Mouse (Mus musculus): Measurements from ENCODE around the gene Slc2a4. TPM values are rescaled to one million over a fixed set of nuclear protein-coding genes. Genes with fewer than 3 reads are reported as not detected.
"Not testable (repeated sequence)": the region's sequence is repeated elsewhere in the genome, so short reads cannot be mapped to it uniquely, and the experiment has no call there.

The Slc2a4 gene
- total RNA-seq, 4 experiments from 2014 or later, result 4.8 to 5.4 (median 5.1) TPM

GRCm38 (mm10) chr11:69921114-69922011, 26.6 kb downstream of the Slc2a4 start, which contains the start of gene Eif5a:
Gene Eif5a (minus strand): TSS chr11:69921958.
- peak; percentile 99 to 100 for DNase-seq (ENCODE audit: low spot score in 2 of 2)

GRCm38 (mm10) chr11:69920266-69921031, 27.5 kb downstream of the Slc2a4 start:
- DNase-seq (ENCODE audit: low spot score in 2 of 2), result peak in 1 of 2 experiments; percentile 44

DNA sequence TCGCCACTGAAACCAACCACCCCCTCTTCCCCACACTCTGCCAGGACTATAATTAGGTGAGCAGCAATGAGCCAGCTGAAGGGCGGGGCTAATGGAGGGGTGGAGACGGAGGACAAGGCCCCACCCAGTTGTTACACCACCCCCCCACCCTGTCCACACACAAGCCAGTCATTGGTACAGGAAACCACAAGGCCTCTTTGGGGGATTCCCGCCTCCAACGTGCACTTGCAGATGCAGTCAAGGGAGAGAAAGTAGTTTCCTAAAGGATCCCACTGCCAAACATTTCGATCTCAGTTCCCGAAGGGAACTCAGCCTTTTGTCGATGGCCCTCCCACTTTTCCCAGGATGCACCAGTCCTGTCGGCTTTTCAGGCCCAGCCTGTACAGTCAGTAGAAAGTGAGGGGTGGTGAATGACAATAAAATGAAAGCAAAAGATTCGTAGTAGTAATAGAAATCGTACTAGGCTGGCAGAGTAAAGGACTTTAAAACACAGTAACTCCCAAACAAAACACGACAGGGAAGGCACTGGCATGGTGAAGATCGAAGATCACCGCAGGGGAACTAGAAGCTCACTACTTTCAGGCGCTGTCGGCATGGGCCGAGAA, 28.2 kb downstream of the Slc2a4 start:
- DNase-seq (ENCODE audit: low spot score in 2 of 2), result no peak

- no peak for DNase-seq (ENCODE audit: low spot score in 2 of 2)
These were observed 28.9 kb downstream of the Slc2a4 start for GRCm38 (mm10) chr11:69919053-69919452.

DNA sequence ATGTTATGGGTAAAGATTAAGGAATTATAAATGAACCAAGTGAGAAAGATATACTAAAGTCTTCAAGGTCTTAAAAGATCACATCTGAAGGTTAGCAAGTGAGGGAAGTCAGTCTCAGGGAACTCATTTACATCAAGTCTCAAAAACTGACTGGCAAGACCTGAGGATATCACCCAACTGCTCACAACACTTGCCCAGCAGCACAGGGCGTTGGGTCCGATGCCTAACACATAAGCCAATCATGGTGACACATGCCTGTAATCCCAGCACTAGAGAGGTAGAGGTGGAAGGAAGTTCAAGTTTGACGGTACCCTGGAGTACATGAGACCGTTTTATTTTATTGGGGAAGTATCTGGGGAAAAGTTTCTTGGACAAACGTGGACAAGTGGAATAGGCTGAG, 29.9 kb downstream of the Slc2a4 start:
- no peak for DNase-seq (ENCODE audit: low spot score in 2 of 2)

GRCm38 (mm10) chr11:69917379-69917948, 30.5 kb downstream of the Slc2a4 start:
- DNase-seq (ENCODE audit: low spot score in 2 of 2), result no peak

DNA sequence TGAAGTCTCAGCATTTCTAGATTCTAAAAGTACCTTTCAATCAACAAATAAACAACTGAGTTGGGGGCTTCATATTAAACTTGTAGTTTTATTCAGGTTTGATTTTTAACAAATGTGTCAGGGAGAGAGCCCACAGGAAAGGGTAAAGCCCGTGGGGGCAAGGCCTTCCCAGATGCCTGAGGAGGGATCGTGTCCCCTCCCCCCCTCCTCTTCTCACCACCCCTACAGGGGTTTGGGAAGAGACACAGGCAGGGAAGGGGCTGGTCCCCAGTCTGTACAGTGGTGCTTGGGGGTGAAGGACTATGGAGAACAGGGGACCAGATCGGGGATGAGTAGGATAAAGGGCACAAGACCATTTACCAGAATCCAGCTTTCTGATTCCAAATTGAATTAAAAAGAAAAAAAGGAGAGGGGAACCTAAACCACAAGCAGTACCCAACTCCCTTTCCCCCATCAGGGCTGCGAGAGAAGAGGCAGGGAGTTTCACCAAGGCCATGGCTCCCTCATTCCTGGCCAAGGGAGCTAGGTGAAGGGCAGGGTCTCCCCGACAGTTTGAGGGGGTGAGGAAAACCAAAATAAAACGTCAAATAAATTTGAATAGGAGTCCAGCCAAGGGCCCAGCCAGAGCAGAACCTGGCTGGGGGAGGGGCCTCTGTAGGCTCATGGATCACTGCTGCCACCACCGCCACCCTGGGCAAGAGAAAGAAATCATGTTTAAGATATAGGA, 31.2 kb downstream of the Slc2a4 start:
- DNase-seq (ENCODE audit: low spot score in 2 of 2), result not testable (repeated sequence)

DNA sequence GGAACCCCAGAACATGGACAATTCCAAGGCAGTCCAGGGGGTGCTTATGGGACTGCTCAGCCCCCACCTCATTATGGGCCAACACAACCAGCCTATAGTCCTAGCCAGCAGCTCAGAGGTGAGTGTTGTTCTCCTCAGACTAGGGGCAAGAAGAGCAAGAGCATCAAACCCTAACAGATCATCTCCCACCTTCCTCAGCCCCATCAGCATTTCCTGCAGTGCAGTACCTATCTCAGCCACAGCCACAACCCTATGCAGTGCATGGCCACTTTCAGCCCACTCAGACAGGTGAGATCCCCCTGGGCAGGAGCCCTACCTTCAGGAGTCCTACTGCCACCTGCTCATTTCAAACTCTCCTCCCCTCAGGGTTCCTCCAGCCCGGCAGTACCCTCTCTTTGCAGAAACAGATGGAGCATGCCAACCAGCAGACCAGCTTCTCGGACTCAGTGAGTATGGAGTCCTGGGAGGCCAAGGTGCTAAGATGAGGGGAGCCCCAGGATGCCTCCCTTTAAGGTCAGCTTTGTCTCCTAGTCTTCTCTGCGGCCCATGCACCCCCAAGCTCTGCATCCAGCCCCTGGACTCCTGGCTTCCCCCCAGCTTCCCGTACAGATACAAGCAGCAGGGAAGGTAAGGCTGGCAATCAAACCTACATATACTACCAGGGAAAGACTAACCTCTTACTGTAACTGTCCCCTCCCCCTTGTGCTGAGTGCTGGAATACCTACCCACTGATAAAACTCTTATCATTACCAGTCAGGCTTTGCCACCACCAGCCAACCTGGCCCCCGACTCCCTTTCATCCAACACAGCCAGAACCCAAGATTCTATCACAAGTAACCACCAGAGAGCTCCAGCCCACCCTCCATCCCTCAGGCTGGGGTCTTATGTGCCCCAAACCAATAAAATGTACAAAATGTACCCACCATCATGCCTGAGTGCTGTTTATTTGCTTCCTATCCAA, 32.0 kb downstream of the Slc2a4 start:
- no peak for DNase-seq (ENCODE audit: low spot score in 2 of 2)

DNA sequence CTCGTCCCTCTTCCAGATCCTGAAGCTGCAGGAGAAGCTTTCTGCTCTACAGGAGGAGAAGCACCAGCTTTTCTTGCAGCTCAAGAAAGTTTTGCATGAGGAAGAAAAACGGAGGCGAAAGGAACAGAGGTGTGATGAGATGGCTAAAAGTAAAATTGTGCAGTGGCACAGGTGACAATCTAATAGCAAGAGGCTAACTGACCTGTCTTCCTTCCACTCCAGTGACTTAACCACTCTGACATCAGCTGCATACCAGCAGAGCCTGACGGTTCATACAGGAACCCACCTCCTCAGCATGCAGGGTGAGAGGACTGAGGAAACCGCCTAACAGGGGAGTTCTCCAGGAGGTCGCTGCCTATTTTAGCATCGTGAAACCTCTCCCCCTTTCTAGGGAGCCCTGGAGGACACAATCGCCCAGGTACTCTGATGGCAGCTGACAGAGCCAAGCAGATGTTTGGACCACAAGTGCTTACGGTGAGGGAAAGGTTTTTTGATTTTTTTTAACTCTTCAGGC, 33.0 kb downstream of the Slc2a4 start:
- no peak for DNase-seq (ENCODE audit: low spot score in 2 of 2)

- DNase-seq (ENCODE audit: low spot score in 2 of 2), result no peak
These were observed 33.6 kb downstream of the Slc2a4 start for GRCm38 (mm10) chr11:69914372-69914764.

GRCm38 (mm10) chr11:69913554-69914371, 34.2 kb downstream of the Slc2a4 start, which contains the start of gene Gps2:
Gene Gps2 (plus strand): TSS chr11:69913888.
- peak; percentile 90 for DNase-seq (ENCODE audit: low spot score in 2 of 2)

GRCm38 (mm10) chr11:69912716-69913530, 35.1 kb downstream of the Slc2a4 start:
- DNase-seq (ENCODE audit: low spot score in 2 of 2), result no peak

GRCm38 (mm10) chr11:69911701-69912100, 36.3 kb downstream of the Slc2a4 start:
- no peak for DNase-seq (ENCODE audit: low spot score in 2 of 2)

GRCm38 (mm10) chr11:69910781-69911560, 37.0 kb downstream of the Slc2a4 start:
- no peak for DNase-seq (ENCODE audit: low spot score in 2 of 2)

DNA sequence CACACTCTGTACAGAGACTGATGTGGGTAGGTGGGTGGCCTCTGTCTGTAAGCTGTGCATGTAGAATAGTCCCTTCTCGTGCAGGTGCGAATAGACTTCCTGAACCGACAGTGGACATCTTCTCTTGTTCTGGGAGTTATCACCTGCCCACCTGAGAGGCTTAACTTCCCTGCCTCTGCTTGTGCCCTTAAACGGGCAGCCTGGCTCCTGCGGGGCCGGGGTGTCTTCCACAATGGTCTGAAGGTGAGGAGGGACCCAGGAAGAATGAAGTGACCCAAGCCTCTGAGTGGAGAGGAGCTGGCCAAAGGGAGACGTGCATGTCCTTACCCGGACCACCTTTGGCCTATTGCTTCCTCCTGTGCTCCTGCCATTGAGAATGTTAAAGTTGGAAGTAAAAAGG, 37.8 kb downstream of the Slc2a4 start:
- no peak for DNase-seq (ENCODE audit: low spot score in 2 of 2)

- DNase-seq (ENCODE audit: low spot score in 2 of 2), result no peak
These were observed 38.8 kb downstream of the Slc2a4 start for GRCm38 (mm10) chr11:69909174-69909573.

GRCm38 (mm10) chr11:69908645-69909044, 39.3 kb downstream of the Slc2a4 start:
- no peak for DNase-seq (ENCODE audit: low spot score in 2 of 2)
